Mouse (Mus musculus): ENCODE data around the gene Phf24.

DNA sequence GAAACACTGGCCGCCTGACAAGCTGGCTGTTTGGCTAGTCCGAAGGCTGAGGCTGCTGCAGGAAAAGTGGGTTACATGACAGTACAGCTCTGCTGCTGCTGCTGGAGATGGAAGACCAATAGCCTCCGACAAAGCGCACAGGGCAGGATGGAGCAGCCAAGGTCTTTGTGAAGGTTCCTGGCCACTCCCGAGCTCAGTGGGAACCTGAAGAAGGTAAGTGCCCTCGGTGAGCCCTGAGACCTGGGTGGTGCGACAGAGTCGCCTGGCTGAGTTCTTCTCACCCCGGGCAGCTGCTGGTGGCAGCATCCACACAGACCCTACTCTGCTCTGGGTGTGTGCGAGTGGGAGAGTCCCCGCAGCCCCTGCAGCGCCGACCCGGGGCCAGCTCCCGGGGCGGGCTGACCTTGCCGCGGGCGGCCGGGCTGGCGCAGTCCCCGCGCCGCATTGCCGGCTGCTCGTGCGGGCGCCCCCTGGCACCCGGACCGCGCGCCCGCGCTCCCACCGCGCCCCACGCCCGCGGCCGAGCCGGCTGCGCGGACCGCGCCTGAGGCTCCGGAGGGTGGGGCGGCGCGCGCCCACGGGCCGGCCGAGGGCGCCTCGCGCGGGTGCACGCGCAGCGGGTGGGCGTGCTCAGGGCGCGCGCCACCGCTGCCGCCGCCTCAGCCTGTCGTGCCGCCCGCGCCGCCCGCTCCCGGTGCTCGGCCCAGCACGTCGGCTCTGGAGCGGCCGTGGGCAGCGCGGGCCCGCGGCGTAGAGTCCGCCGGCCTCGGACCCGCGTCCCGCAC is at the start of gene Phf24:
- no peak for TF ChIP-seq CTCF (IDR thresholded peaks at IDR 0.05; ENCODE audit: low read depth, low read length)
- no peak for TF ChIP-seq POLR2AphosphoS5 (IDR thresholded peaks at IDR 0.05; ENCODE audit: insufficient replicate concordance, low read depth, low read length)
- no peak for TF ChIP-seq TAL1 (conservative IDR thresholded peaks at IDR 0.05; ENCODE audit: low read depth, low read length)
- no peak for TF ChIP-seq GATA2 (IDR thresholded peaks at IDR 0.05; ENCODE audit: borderline replicate concordance, low read depth, low read length)
- no peak for TF ChIP-seq GATA1 (IDR thresholded peaks at IDR 0.05; ENCODE audit: borderline replicate concordance, low read length)
